Mouse (Mus musculus): ENCODE measurements at regions not wholly inside any gene's neighbourhood (a gene's known extent, or its start where the extent isn't known, plus 50 kb on each side); places are given as distances from the start of the nearest gene placed in this dataset.

DNA sequence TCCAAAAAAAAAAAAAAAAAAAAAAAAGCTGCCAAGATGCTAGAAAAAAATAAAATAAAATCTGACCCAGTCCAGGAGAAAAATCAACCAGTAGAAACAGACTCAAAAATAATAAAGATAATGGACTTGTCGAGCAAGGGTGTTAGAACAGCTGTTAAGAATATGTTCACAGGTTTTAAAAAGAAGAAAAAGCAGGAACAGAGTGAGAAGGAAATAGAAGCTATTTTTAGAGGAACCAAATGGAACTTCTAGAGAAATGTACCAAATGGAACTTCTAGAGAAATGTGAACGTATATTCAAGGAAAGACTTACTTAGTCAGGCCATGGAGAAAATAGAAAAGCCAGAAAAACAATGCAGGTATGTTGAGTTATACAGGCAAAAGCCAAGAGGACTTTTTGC is 662.4 kb upstream of the Jmjd1c start:
- DNase-seq (ENCODE audit: low read depth in 1 of 2, low spot score in 2 of 2) = no peak

DNA sequence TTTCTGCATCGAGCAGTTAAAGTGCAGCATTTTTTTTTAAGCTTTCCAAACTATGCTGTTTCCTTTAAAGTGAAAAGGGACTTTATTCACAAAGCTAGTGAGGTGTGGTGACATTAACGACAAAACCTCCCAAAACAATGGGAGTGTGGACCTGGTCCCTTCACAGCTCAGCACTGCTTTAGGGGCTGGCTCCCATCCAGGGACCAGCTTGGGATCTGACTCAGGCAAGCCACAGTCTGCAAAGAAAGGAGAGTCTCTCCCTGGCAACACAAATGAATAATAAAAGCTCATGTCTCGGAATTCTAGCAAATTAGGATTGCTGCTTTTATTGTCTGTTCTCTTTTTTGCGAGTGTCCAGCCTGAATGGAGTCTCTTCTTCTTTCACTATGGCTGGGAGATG is 625.2 kb upstream of the Jmjd1c start:
- no peak for DNase-seq (ENCODE audit: low read depth in 1 of 2, low spot score in 2 of 2)

DNA sequence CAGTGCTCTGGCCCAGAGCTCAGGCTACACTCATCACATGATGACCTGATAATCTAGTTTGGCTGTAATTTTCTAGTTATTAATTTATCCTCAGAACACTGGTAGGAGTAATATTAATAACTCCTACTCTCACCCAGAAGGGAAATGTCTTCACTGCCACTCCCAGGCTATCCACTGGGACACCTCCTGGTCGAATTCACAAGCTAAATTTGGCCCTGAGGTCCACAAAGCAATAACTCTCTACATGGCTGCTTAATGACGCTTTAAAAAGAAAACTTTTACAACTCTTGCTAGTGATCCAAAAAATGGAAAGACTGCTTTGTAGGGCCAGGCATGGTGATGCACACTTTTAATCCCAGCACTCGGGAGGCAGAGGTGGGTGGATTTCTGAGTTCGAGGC is 623.9 kb upstream of the Jmjd1c start:
- no peak for DNase-seq (ENCODE audit: low read depth in 1 of 2, low spot score in 2 of 2)

DNA sequence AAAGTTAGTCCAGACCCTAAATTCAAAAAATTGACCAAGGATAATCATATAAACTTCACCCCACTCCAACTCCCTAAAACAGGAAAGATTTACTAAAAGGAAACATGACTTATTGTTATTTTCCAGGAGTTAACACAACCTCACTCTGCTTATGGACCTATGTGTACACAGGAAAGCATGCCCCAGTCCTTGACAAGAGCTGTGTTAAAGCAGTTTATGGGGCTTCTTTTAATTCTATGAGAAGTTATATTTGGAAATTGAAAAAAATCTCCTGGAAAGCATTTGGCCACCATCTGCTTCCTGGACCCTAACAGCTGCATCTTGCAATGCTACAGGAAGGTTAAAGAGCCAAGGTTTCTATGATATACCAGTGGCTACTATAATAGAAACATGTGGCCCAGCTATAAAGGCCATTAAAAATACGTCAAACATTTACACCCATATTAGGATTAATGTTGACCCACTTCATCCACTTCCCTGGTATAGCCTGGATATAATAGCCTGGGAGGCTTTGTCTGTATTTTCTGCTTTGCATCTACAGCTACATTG is 620.7 kb upstream of the Jmjd1c start:
- DNase-seq (ENCODE audit: low read depth in 1 of 2, low spot score in 2 of 2) = no peak

DNA sequence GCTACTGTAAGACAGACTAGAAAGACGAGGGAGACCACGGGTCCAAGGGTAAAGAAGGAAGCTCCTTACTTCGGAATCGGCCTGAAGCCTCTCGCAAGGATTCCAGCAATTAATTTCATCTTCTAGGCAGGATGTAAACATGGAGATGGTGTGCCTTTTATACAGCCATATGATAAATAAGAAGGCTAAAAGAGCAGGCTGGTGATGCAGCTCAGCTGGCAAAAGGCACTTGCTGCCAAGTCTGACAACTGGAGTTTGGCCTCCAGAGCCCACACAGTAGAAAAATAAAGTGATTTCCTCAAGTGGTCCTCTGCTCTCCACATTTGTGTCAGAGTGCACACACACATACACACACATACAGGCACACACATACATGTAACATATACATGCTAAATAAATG is 605.1 kb upstream of the Jmjd1c start:
- no peak for DNase-seq (ENCODE audit: low read depth in 1 of 2, low spot score in 2 of 2)

DNA sequence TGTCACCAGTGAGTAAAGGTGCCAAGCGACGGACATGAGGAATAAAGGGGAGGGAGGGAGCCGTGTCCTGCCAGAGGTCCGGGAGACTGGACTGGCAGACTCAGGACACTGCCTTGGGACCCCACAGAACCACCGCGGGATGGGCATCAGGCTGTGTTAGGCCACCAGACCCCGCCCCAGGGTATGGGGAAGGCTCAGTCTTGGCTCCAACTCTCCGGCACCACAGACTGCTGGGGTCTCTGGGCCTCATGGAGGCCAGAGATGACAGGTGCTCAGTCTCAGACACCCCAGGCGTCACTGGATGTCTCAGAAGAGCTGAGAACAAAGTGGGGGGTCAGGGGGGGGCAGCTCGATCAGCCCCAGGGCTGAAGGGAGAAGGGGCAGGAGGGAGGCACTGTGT is 604.1 kb upstream of the Jmjd1c start:
- no peak for DNase-seq (ENCODE audit: low read depth in 1 of 2, low spot score in 2 of 2)

DNA sequence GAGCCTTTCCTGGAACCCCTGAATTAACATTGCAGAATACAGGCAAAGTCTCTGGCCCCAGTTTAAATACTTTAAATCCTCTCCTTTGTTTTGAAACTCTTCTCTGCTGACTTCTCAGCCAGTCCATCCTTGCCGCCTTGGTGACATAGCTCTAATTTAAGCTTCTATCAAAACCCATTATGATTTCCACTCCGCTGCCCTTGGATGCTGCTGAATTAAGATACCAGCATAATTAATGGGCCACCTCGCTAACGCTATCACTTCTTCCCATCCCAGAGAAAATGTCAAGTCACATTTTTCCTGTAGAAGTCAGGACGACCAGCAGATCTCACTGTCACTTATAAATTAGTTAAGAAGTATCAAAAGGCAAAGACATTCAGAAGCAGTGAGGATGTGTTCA is 556.1 kb upstream of the Jmjd1c start:
- DNase-seq (ENCODE audit: low read depth in 1 of 2, low spot score in 2 of 2) = no peak

DNA sequence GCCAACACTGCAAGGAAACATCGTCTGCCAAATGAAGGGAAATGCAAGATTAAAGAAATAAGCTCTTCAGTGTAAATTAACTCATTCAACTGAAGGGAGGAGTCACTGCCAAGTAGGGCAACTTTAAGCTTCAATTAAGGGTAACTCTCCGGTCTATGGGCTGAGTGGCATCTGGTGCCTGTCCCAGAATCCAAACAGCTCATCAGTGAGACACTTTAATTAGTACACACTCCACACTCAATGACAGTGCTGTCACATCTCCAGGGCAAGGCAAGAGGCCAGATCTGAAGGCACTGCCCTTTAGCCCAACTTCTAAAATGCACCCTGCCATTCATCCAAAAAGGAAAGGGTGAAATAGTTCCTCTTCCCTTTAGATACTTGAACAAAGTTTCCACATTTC is 549.3 kb upstream of the Jmjd1c start:
- DNase-seq (ENCODE audit: low read depth in 1 of 2, low spot score in 2 of 2) = no peak

DNA sequence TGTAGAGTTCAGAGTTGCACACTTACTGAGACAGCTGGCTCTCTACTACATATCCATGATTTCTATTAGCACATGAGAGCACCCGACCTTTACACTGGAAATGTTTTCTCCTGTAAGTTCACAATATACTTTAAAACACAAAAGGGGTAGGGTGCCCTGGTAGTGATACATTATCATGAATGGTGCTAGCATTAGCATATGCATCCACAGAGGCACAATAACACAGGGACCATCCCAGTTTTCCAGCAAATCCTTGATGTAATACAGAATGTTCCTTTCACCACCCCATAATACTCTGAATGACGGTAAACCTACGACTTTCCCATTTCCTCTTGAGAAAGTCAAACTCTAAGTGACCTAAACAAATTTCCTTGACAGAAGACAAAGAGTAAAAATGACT is 548.3 kb upstream of the Jmjd1c start:
- no peak for DNase-seq (ENCODE audit: low read depth in 1 of 2, low spot score in 2 of 2)

DNA sequence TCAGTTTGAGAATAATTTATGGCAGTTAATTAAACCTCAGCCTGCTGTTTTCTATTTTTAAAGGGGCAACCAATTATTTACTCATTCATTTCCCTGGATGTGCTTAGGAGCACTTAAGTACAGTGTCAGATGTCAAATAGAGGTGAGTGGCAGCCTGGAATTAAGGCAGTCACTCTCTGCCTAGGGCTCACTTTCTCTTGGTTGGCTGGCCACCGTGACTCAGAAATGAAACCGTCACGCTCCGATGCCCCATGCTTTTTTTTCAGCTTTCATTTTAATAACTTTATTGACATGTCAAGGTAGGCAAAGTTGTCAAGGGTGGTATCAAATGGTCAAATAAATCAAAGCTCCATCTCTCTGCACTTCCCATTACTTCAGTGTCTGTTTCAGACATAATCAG is 547.9 kb upstream of the Jmjd1c start:
- DNase-seq (ENCODE audit: low read depth in 1 of 2, low spot score in 2 of 2) = no peak

DNA sequence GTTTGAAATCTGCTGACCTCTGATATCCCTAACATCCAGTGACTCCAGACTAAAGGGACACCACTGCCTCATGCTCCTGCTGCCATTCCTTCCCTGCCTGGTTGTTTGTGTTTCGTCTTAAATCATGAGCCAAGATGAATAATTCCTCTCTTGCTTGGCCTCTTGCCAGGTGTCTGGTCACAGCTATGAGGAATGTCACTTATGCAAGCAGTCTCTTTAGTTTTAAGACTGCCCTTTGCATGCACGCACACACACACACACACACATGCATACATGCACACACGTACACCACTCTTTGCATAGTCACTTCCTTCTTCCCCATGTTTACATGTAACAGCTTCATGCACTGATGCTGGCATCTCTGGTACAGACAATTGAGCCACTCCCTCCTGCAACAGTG is 543.0 kb upstream of the Jmjd1c start:
- no peak for DNase-seq (ENCODE audit: low read depth in 1 of 2, low spot score in 2 of 2)

DNA sequence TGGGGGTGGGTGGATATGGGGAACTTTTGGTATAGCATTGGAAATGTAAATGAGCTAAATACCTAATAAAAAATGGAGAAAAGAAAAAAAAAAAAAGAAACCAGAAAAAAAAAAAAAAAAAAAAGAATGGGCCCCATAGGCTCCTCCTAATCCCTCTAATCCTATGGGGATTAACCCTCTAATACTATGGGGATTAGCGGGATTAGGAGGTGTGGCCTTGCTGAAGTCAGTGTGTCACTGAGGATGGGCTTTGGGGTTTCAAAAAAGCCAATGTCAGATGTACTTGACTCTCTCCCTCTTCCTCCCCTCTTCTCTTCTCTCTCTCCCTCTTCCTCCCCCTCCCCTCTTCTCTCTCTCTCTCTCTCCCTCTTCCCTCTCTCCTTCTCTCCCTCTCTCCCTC is 541.7 kb upstream of the Jmjd1c start:
- DNase-seq (ENCODE audit: low read depth in 1 of 2, low spot score in 2 of 2) = no peak

DNA sequence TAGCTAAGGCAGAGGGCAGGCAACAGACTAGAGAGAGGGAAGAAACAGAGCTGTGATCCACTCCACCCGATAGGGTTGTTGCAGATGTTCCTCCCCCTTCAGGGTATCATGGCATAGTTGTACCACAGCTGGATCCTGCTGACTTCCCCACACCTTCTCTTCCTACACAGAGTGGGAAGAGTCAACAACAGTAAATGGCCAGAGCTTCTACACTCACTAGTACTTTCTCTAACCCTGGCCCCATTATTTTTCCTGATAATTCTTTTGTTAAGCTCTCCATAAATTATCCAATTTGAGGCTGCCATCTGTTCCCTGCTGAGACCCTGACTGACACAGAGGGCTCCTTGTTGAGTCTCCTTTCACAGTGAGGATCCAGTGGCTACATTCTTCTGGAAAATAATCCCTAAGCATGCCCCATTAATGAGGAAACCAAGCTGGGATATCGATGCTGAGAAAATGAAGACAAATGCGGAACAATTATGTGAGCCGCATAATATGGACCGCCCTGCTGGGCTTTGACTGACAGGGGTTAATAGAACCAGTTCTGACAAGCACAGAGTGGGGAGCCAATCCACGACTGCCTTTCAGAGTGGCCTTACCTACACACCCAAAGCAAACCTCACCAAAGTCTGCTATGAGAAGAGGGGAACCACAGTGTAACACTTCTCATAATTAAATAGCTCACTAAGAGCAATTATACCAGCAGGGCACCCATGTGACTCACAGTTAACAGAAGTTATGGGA is 537.7 kb upstream of the Jmjd1c start:
- DNase-seq (ENCODE audit: low read depth in 1 of 2, low spot score in 2 of 2) = no peak

DNA sequence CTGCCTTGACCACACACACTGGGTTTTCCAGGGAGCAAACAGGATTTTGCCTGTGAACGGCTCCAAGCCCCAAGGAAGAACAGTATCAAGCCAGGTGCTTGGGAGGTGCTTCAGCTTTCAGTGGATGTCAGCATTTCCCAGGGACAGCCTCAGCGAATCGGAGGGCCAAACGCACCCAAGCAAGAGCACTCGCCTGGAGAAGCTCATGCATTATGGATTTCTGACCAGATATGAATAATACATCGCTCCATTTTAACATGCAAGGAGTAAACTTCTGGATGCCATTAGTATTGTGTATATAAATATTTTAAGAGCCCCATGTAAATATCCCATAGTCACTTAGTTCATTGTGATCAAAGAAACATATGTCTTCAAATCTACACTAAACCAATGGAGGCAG is 530.6 kb upstream of the Jmjd1c start:
- DNase-seq (ENCODE audit: low read depth in 1 of 2, low spot score in 2 of 2) = no peak

DNA sequence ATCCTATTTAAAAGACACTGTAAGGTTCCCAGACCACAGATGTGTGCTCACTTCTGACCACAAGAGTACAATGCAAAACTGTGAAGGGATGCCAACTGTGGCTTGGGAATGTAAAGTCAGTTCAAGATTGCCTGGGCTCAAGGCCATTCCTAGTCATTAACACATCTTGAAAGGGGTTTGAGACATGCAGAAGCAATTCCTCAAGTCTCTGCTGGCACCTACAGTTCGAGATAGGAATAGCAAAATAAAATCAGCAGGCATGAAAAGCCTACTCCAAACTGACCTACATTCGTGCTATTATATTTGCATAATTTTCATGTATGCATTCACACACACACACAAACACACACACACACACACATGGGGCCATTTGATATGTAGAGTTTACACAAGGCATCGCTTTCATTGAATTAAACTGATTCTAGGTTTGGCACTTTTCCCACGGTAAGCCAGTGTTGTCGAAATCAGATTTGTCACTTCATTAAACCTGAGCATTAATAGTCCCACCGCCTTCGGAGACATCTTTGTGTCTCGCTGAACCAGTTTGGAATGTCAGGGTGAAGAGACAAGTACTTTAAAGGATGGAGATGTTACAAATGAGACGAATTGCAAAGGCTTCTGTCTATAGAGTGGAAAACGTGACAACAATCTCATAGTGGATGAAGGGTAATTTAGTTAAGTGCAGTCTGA is 520.9 kb upstream of the Jmjd1c start:
- DNase-seq (ENCODE audit: low read depth in 1 of 2, low spot score in 2 of 2) = no peak

DNA sequence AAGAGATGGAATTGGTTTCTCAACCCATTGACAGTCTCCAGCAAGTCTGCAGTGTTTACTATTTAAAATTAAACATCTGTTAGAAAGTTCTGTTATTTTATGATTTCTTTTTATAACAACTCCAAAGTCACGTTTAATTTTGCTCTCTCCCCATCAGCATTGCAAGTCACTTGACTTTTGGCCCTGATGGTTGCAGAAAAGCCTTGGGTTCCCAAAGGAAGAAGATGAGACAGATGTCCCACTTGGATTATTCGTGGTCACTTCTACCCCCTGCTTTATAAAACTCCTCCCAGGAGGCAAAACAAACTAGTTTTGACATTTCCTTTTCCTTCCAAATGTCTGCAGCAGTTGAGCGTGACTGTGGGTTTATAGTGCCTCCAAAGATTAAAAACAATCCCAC is 502.9 kb upstream of the Jmjd1c start:
- DNase-seq (ENCODE audit: low read depth in 1 of 2, low spot score in 2 of 2) = no peak

DNA sequence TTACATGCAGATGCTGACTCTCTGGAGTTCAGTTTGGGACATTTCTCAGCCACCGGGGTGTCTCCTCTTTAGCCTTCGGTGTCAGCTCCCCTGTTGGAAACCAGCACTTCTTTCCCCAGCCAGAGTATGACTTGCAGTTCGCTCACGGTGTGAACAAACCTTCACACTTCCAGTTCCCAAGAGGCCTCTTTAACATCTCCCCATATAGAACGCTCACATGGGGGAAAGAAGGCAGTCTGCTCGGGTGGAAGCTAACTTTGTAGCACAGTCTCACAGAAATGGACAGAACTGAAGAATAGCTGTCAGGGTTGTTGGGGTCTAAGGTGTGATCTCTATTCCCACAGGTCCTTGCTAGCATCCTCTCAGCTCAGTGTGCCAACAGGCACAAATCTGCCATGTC is 502.4 kb upstream of the Jmjd1c start:
- DNase-seq (ENCODE audit: low read depth in 1 of 2, low spot score in 2 of 2) = no peak

DNA sequence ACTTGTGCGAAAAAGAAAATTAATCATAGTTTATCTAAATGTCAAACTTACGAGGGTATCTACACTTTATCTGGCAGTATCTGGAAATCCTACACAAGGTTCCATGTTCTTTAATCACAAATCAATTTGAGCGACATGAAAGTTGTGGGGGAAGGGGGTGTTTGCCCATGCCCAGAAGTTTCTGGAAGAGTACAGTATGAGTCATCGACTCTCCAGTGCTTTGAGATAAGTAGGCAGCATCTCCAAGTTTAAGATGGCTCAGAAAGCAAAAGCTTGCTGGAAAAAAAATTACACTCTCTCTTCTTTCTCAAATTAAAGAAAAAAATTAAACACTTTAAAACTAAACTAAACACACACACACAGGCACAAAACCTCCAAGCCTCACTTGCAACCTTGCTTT is 498.0 kb upstream of the Jmjd1c start:
- DNase-seq (ENCODE audit: low read depth in 1 of 2, low spot score in 2 of 2) = no peak

DNA sequence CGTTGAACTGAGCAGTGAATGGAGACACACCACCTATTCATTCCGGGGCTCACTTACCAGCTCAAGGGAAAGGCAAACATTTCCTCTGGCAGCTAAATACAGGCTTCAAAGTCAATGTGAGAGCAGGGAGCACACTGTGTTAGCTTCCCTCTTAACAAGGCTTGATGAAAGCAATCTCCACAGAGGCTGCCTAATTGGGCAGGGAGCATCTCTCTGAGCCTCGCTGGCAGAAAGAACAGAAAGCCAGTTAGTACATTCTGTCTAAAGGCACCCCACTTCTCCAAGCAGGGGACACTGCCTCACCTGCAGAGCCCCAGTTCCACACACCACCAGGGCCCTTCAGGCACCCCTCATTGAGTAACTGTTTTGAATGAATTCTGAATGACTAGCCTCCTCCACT is 488.8 kb upstream of the Jmjd1c start:
- no peak for DNase-seq (ENCODE audit: low read depth in 1 of 2, low spot score in 2 of 2)

DNA sequence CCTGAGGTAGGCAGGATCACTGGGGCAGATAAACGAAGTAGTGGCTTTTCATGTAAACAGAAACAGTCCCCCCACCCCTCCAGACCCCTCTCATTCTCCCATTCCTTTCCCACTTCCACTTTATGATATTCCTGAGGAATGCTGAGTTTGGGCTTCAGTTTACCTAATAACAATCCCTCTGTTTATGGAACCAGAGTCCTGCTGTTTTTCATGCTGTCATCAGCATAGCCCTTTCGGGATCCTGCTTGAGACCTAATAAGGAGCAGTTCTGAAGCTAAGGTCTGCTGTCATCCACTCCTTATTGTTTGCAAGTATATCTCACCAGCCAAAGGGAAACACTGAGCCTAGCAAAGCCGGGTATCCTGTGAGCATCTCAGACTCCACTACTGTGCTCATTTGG is 479.6 kb upstream of the Jmjd1c start:
- DNase-seq (ENCODE audit: low read depth in 1 of 2, low spot score in 2 of 2) = no peak

DNA sequence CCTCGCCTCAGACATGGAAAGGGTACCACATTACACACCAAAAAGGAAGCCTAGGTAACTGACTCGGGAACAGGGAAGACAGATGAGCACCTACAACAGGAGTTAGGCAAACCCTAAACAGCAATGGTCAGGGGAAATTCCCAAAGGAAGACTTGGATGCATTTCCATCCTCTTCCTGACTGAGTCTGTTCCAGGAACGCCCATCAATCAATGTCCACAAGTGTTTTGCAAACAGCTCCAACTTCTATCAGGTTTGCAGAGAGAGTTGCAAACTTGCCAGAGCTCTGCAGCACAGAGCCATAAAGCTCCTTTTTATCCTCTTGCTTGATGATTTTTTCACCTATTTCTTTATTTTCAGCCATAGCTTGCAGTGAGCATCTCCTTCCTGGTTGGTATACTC is 464.9 kb upstream of the Jmjd1c start:
- DNase-seq (ENCODE audit: low read depth in 1 of 2, low spot score in 2 of 2) = no peak

DNA sequence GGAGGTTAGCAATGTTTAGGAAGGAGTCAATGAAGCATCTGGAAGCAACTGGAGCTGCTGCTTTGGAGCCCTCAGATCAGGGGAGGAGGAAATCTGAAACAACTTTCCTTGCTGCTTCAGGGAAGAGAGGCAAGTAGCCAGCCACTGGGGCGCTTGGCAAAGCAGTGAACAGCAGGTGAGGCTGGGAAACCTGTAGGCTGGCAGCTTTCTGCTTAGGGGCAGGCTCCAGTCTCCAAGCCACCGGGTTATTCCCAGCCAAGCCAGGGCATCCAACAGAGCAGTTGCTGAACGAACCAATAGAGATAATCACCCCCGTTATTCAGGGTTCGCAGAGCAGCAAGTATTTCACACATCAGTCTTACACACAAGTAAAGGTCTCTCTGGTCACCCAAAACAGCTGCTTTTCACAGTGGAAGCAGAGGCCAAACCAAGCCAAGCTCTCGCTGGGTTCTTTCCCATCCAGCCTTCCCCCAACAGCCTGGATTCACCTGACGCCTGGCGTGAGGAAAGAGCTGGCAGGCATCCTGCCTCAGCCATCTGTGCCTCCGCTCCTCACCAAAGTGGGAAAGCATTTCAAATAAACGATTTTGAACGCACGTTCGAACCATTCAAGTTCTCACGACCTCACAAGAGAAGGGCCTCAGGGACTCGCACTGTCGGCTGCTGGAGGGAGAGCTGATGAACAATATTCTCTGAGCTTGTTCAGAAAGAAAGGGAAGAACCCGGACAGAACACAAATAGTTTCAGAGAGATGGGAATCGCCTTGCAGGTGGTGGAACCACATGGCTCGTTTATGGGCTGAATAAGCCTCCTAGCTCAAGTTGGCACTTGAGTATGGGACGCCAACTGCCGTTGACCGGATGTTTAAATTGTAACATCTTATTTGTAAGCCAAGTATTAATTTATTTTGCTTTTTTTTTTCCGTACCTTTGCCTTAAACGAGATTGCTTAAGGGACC is 454.8 kb upstream of the Jmjd1c start:
- DNase-seq (ENCODE audit: low read depth in 1 of 2, low spot score in 2 of 2) = no peak

All from monocyte, adult 2 months (primary cell).